Mouse (Mus musculus): ENCODE results near the gene Cgas. TPM values are rescaled to one million over a fixed set of nuclear protein-coding genes. Genes with fewer than 3 reads are reported as not detected.

Cgas gene
- polyA plus RNA-seq, 1 experiment from 2014 or later, result 1.5 TPM

- peaks cover 8% of the 10 kb centered on the region for H3K4me1 ChIP-seq
- ATAC-seq, result no peak
These were observed 42.5 kb downstream of the Cgas start for GRCm38 (mm10) chr9:78400570-78400969.

GRCm38 (mm10) chr9:78396517-78396916, 46.5 kb downstream of the Cgas start:
- Histone ChIP-seq H3K27ac (no peak overlapping the region), H3K9me3 (replicated peaks) (no peaks in the 10 kb centered on the region), H3K27me3 (replicated peaks) (peaks cover 81% of the 10 kb centered on the region), H3K4me1 (peaks cover 10% of the 10 kb centered on the region), H3K4me3 (peak overlapping the region; percentile 45; the same call in 1 of the 2 replicates), H3K9ac (no peak overlapping the region), H3K36me3 (no peaks in the 10 kb centered on the region), H3K4me2 (peak overlapping the region; percentile 59; the same call in 1 of the 2 replicates)
- 44% methylated on average over 9 of the region's 9 CpGs for WGBS (ENCODE audit: insufficient replicate concordance)
- ATAC-seq, result no peak

More at GRCm38 (mm10) chr9:78400570-78400969, 42.5 kb downstream of the Cgas start:
- Histone ChIP-seq H3K27me3 (replicated peaks) (peaks cover 40% of the 10 kb centered on the region), H3K9me3 (replicated peaks) (no peaks in the 10 kb centered on the region), H3K4me2 (no peak overlapping the region), H3K4me3 (no peak overlapping the region), H3K36me3 (no peaks in the 10 kb centered on the region), H3K9ac (no peak overlapping the region), H3K27ac (no peak overlapping the region)
- WGBS (ENCODE audit: insufficient replicate concordance), result 67% methylated on average over 5 of the region's 5 CpGs

GRCm38 (mm10) chr9:78395630-78396351, 47.2 kb downstream of the Cgas start, which contains the start of gene Ddx43:
Ddx43 (plus strand) TSS chr9:78395777.
- Histone ChIP-seq H3K4me2 (peak within 1 kb of the TSS; percentile 59), H3K4me3 (peak within 1 kb of the TSS; percentile 45), H3K27ac (no peak within 1 kb of the TSS), H3K9ac (no peak within 1 kb of the TSS), H3K4me1 (peaks cover 10% of the 10 kb centered on the region), H3K36me3 (no peaks in the 10 kb centered on the region), H3K27me3 (replicated peaks) (peaks cover 88% of the 10 kb centered on the region), H3K9me3 (replicated peaks) (no peaks in the 10 kb centered on the region)
- ATAC-seq, result 0 out of 2 replicates have a peak, but pooled peaks have one; percentile 40
- WGBS (ENCODE audit: insufficient replicate concordance), result 2% methylated on average over 92 of the region's 93 CpGs

- peak overlapping the region; percentile 59 for H3K4me2 ChIP-seq
- 27% methylated on average over 11 of the region's 11 CpGs for WGBS (ENCODE audit: insufficient replicate concordance)
- peak overlapping the region; percentile 45 for H3K4me3 ChIP-seq
- H3K27ac ChIP-seq, result no peak overlapping the region
- H3K4me1 ChIP-seq, result peaks cover 10% of the 10 kb centered on the region
- no peaks in the 10 kb centered on the region for H3K36me3 ChIP-seq
- H3K9ac ChIP-seq, result no peak overlapping the region
- H3K9me3 ChIP-seq (replicated peaks), result no peaks in the 10 kb centered on the region
- peaks cover 90% of the 10 kb centered on the region for H3K27me3 ChIP-seq (replicated peaks)
- ATAC-seq, result no peak
These were observed 47.8 kb downstream of the Cgas start for GRCm38 (mm10) chr9:78395244-78395629.

GRCm38 (mm10) chr9:78394602-78395001, 48.4 kb downstream of the Cgas start:
- ATAC-seq, result no peak
- Histone ChIP-seq H3K9ac (no peak overlapping the region), H3K4me2 (no peak overlapping the region), H3K4me3 (no peak overlapping the region), H3K9me3 (replicated peaks) (no peaks in the 10 kb centered on the region), H3K4me1 (peaks cover 10% of the 10 kb centered on the region), H3K27ac (no peak overlapping the region), H3K36me3 (no peaks in the 10 kb centered on the region), H3K27me3 (replicated peaks) (peaks cover 89% of the 10 kb centered on the region)
- 49% methylated on average over 7 of the region's 7 CpGs for WGBS (ENCODE audit: insufficient replicate concordance)

GRCm38 (mm10) chr9:78393741-78394140, 49.3 kb downstream of the Cgas start:
- H3K4me1 ChIP-seq, result peaks cover 10% of the 10 kb centered on the region
- H3K36me3 ChIP-seq, result no peaks in the 10 kb centered on the region
- no peaks in the 10 kb centered on the region for H3K9me3 ChIP-seq (replicated peaks)
- H3K27ac ChIP-seq, result no peak overlapping the region
- H3K4me2 ChIP-seq, result no peak overlapping the region
- H3K4me3 ChIP-seq, result no peak overlapping the region
- H3K27me3 ChIP-seq (replicated peaks), result peaks cover 87% of the 10 kb centered on the region
- 79% methylated on average over 10 of the region's 10 CpGs for whole genome bisulfite sequencing (ENCODE audit: insufficient replicate concordance)
- H3K9ac ChIP-seq, result no peak overlapping the region
- ATAC-seq, result no peak

GRCm38 (mm10) chr9:78389981-78390380, 53.1 kb downstream of the Cgas start:
- no peak for ATAC-seq
- 30% methylated on average over 5 of the region's 5 CpGs for WGBS (ENCODE audit: insufficient replicate concordance)
- no peak overlapping the region for H3K4me2 ChIP-seq
- peaks cover 52% of the 10 kb centered on the region for H3K27me3 ChIP-seq (replicated peaks)
- no peak overlapping the region for H3K27ac ChIP-seq
- H3K9me3 ChIP-seq (replicated peaks), result no peaks in the 10 kb centered on the region
- no peaks in the 10 kb centered on the region for H3K36me3 ChIP-seq
- no peaks in the 10 kb centered on the region for H3K4me1 ChIP-seq
- no peak overlapping the region for H3K4me3 ChIP-seq
- no peak overlapping the region for H3K9ac ChIP-seq

GRCm38 (mm10) chr9:78386947-78387346, 56.1 kb downstream of the Cgas start:
- WGBS (ENCODE audit: insufficient replicate concordance), result 62% methylated on average over 7 of the region's 7 CpGs
- peaks cover 22% of the 10 kb centered on the region; the same call in 1 of the 2 replicates for H3K27me3 ChIP-seq (replicated peaks)
- no peak overlapping the region for H3K27ac ChIP-seq
- no peaks in the 10 kb centered on the region for H3K9me3 ChIP-seq (replicated peaks)
- H3K4me1 ChIP-seq, result no peaks in the 10 kb centered on the region
- ATAC-seq, result no peak
- no peak overlapping the region for H3K4me2 ChIP-seq
- H3K4me3 ChIP-seq, result no peak overlapping the region
- no peaks in the 10 kb centered on the region for H3K36me3 ChIP-seq
- H3K9ac ChIP-seq, result no peak overlapping the region

GRCm38 (mm10) chr9:78385893-78386292, 57.1 kb downstream of the Cgas start:
- 45% methylated on average over 3 of the region's 3 CpGs for WGBS (ENCODE audit: insufficient replicate concordance)
- H3K4me3 ChIP-seq, result no peak overlapping the region
- no peak overlapping the region for H3K9ac ChIP-seq
- ATAC-seq, result no peak
- no peak overlapping the region for H3K27ac ChIP-seq
- H3K4me2 ChIP-seq, result no peak overlapping the region
- H3K27me3 ChIP-seq (replicated peaks), result peaks cover 11% of the 10 kb centered on the region; the same call in 1 of the 2 replicates
- no peaks in the 10 kb centered on the region for H3K36me3 ChIP-seq
- H3K4me1 ChIP-seq, result no peaks in the 10 kb centered on the region
- no peaks in the 10 kb centered on the region for H3K9me3 ChIP-seq (replicated peaks)

Small RNA genes within 50 kb of the gene (microRNA-seq; reads per million reads assigned to microRNA genes)
- gene Gm26377, result not detected

Other genes with a start within 250 kb of the Cgas start
- not detected in 2 replicates for gene Gsta1, start 212.6 kb downstream of the Cgas start, polyA plus RNA-seq (2016; fragmentation: Nextera tagmentation; extraction: Ambion mirVana)
- gene Gm3776, start 186.1 kb downstream of the Cgas start, polyA plus RNA-seq (2016; fragmentation: Nextera tagmentation; extraction: Ambion mirVana), result not detected in 2 replicates
- gene Gm10639, start 153.3 kb downstream of the Cgas start, polyA plus RNA-seq (2016; fragmentation: Nextera tagmentation; extraction: Ambion mirVana), result not detected in 2 replicates
- gene Omt2a, start 128.4 kb downstream of the Cgas start, polyA plus RNA-seq (2016; fragmentation: Nextera tagmentation; extraction: Ambion mirVana), result not detected in 2 replicates
- not detected in 2 replicates for gene Omt2b, start 115.6 kb downstream of the Cgas start, polyA plus RNA-seq (2016; fragmentation: Nextera tagmentation; extraction: Ambion mirVana)
- 0.18 TPM in 1 of 2 replicates, not detected in the other for gene Gsta2, start 87.4 kb downstream of the Cgas start, polyA plus RNA-seq (2016; fragmentation: Nextera tagmentation; extraction: Ambion mirVana)
- gene Dppa5a, start 75.1 kb downstream of the Cgas start, polyA plus RNA-seq (2016; fragmentation: Nextera tagmentation; extraction: Ambion mirVana), result not detected in 2 replicates
- gene Ooep, start 64.5 kb downstream of the Cgas start, polyA plus RNA-seq (2016; fragmentation: Nextera tagmentation; extraction: Ambion mirVana), result 0.13 TPM in 1 of 2 replicates, not detected in the other
- gene Ddx43, start 47.5 kb downstream of the Cgas start, polyA plus RNA-seq (2016; fragmentation: Nextera tagmentation; extraction: Ambion mirVana), result not detected in 2 replicates
- gene Mto1, start 5.0 kb upstream of the Cgas start, polyA plus RNA-seq (2016; fragmentation: Nextera tagmentation; extraction: Ambion mirVana), result 29.3 and 33.3 TPM in 2 replicates
- 1.0 and 1.1 TPM in 2 replicates for gene Gm17324, start 5.5 kb upstream of the Cgas start, polyA plus RNA-seq (2016; fragmentation: Nextera tagmentation; extraction: Ambion mirVana)
- 2,705 and 2,706 TPM in 2 replicates for gene Eef1a1, start 45.9 kb upstream of the Cgas start, polyA plus RNA-seq (2016; fragmentation: Nextera tagmentation; extraction: Ambion mirVana)
- 5.6 and 6.0 TPM in 2 replicates for gene Slc17a5, start 144.8 kb upstream of the Cgas start, polyA plus RNA-seq (2016; fragmentation: Nextera tagmentation; extraction: Ambion mirVana)
- 0.38 and 0.50 TPM in 2 replicates for gene Cd109, start 172.3 kb upstream of the Cgas start, polyA plus RNA-seq (2016; fragmentation: Nextera tagmentation; extraction: Ambion mirVana)

Measured in liver, embryonic 12.5 days (tissue).